Comparison of ENCODE assay signal across 33 mouse cellular contexts in genomic region chr1:164114280-164114679, GRCm38 (mm10). TPM values are rescaled to one million over a fixed set of nuclear protein-coding genes. Genes with fewer than 3 reads are reported as not detected.
"Had no signal": no experiment of that assay in that cellular context is flagged by ENCODE, and none has a peak within 500 bp of the region (broad histone marks: within the 10 kb centered on the region; RNA-seq: fewer than 3 reads in every experiment).

No protein-coding gene starts in this region.

- H3K4me3 ChIP-seq: limb, embryonic 10.5 days; limb, embryonic 12.5 days; limb, embryonic 13.5 days; limb, embryonic 15.5 days; liver, embryonic 12.5 days; liver, embryonic 13.5 days; liver, embryonic 15.5 days; lung, embryonic 15.5 days; midbrain, embryonic 10.5 days; midbrain, embryonic 12.5 days; midbrain, embryonic 13.5 days; myocyte had no signal

- H3K9ac ChIP-seq: limb, embryonic 12.5 days; limb, embryonic 13.5 days; limb, embryonic 15.5 days; liver, embryonic 12.5 days; liver, embryonic 13.5 days; liver, embryonic 14.5 days; liver, embryonic 15.5 days; liver, postnatal 0 days; lung, embryonic 14.5 days; lung, embryonic 15.5 days; midbrain, embryonic 12.5 days; midbrain, embryonic 13.5 days had no signal

- H3K4me2 ChIP-seq: limb, embryonic 12.5 days; limb, embryonic 13.5 days; limb, embryonic 15.5 days; liver, embryonic 11.5 days; liver, embryonic 12.5 days; liver, embryonic 13.5 days; liver, embryonic 15.5 days; lung, embryonic 14.5 days; lung, embryonic 15.5 days; midbrain, embryonic 11.5 days; midbrain, embryonic 12.5 days; midbrain, embryonic 13.5 days had no signal

- H3K27ac ChIP-seq: limb, embryonic 10.5 days; limb, embryonic 12.5 days; limb, embryonic 13.5 days; limb, embryonic 15.5 days; liver, embryonic 12.5 days; liver, embryonic 13.5 days; liver, embryonic 14.5 days; liver, embryonic 15.5 days; lung, embryonic 15.5 days; macrophage; midbrain, embryonic 10.5 days; midbrain, embryonic 12.5 days; midbrain, embryonic 13.5 days had no signal

- H3K9me3 ChIP-seq: limb, embryonic 10.5 days; limb, embryonic 12.5 days; limb, embryonic 13.5 days; limb, embryonic 15.5 days; liver, embryonic 12.5 days; liver, embryonic 13.5 days; liver, embryonic 15.5 days; lung, embryonic 15.5 days; megakaryocyte, embryonic 14.5 days; midbrain, embryonic 10.5 days; midbrain, embryonic 12.5 days; midbrain, embryonic 13.5 days had no signal

- H3K27me3 ChIP-seq: limb, embryonic 12.5 days; limb, embryonic 13.5 days; limb, embryonic 15.5 days; liver, embryonic 12.5 days; liver, embryonic 13.5 days; liver, embryonic 15.5 days; lung, embryonic 15.5 days; megakaryocyte, embryonic 14.5 days; midbrain, embryonic 12.5 days; midbrain, embryonic 13.5 days had no signal

- H3K36me3 ChIP-seq: limb, embryonic 10.5 days; limb, embryonic 12.5 days; limb, embryonic 13.5 days; limb, embryonic 15.5 days; liver, embryonic 12.5 days; liver, embryonic 13.5 days; liver, embryonic 15.5 days; lung, embryonic 15.5 days; midbrain, embryonic 10.5 days; midbrain, embryonic 12.5 days; midbrain, embryonic 13.5 days had no signal

- ATAC-seq: liver, embryonic 12.5 days; liver, postnatal 0 days; lung, postnatal 0 days; midbrain, embryonic 13.5 days; midbrain, embryonic 16.5 days had no signal

- H3K4me1 ChIP-seq: liver, embryonic 12.5 days; liver, embryonic 13.5 days; liver, embryonic 15.5 days; lung, embryonic 15.5 days; midbrain, embryonic 10.5 days; midbrain, embryonic 12.5 days; midbrain, embryonic 13.5 days had no signal

- DNase-seq: left cerebral cortex, postnatal 4 days; liver; liver, embryonic 13.5 days; liver, postnatal 0 days; lung, adult 18-20 months; lung, adult 2 months; lung, embryonic 14.5 days; lung, postnatal 10 days; lung, postnatal 14 days; lung, postnatal 36 days; lung, postnatal 4 days; midbrain, embryonic 14.5 days had no signal

RNA-seq across cellular contexts. Expression of gene Selp, which starts 0.8 kb away (rescaled TPM):
- polyA plus RNA-seq: limb, embryonic 12.5 days; limb, embryonic 13.5 days; lung, embryonic 14.5 days; midbrain, embryonic 10.5 days; midbrain, embryonic 11.5 days; midbrain, embryonic 12.5 days; midbrain, embryonic 14.5 days; midbrain, embryonic 16.5 days; midbrain, postnatal 0 days; neural tube, embryonic 11.5 days had no signal

RNA-seq across cellular contexts. Expression of gene Sell, which starts 52.5 kb away (rescaled TPM):
- polyA plus RNA-seq: limb, embryonic 10.5 days; limb, embryonic 11.5 days; limb, embryonic 12.5 days; limb, embryonic 13.5 days; midbrain, embryonic 10.5 days; midbrain, embryonic 11.5 days; midbrain, embryonic 12.5 days; midbrain, embryonic 13.5 days; midbrain, embryonic 16.5 days; midbrain, postnatal 0 days; myocyte; neural tube, embryonic 11.5 days had no signal
